Mouse (Mus musculus): ENCODE measurements at regions not wholly inside any gene's neighbourhood (a gene's known extent, or its start where the extent isn't known, plus 50 kb on each side); places are given as distances from the start of the nearest gene placed in this dataset.

DNA sequence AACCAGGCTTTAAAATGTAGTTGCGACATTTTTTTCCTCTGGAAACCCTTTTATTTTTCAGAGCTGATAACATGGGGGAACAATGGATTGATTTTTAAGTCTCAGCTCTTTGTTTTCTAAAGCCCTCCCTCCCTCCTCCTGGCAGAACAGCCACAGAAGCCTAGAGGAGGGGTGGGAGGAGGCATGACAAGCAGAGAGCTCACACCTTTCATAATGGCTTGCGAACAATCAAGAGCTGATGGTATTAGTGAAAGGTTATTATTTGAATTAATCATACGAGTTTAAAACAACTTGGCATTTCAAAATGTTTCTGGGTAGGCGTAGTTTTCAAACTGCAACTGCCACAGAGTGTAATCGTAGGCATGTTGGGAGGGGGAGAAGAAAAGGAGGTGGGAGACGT lies 894.3 kb upstream of the Tenm3 start:
- Histone ChIP-seq H3K27ac (ENCODE audit: low read length) (no peak overlapping the region), H3K9me3 (replicated peaks; ENCODE audit: control insufficient read depth, low read length, poor library complexity, severe bottlenecking) (no peaks in the 10 kb centered on the region), H3K4me2 (ENCODE audit: low read length) (no peak overlapping the region), H3K27me3 (ENCODE audit: control insufficient read depth, insufficient read depth, low read depth, low read length) (no peaks in the 10 kb centered on the region), H3K9ac (ENCODE audit: low read depth, low read length) (no peak overlapping the region), H3K4me3 (ENCODE audit: low read depth, low read length) (no peak overlapping the region), H3K36me3 (ENCODE audit: control insufficient read depth, insufficient read depth, low read length) (no peaks in the 10 kb centered on the region), H3K4me1 (ENCODE audit: control insufficient read depth, insufficient read depth, low read length) (no peaks in the 10 kb centered on the region)
- WGBS = 62% methylated on average over 6 of the region's 6 CpGs
- ATAC-seq = no peak

DNA sequence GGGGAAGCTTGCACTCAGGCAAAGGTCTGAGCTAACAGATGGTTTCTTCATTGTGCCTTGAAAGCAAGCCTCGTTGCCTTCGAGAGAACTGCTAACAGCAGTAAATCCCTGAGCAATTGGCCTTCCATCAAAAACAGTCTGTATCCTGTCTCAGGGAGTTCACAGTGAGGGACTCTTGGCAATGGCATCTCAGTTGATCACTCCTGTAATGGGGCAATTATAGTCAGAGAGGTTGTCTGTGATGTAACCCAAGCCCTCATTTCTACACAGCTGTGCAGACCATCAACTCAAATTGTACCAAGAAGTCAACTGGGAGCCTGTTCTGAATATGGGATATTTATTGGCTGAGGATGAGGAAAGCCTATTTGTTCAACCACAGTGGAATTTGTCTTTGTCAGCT lies 885.4 kb upstream of the Tenm3 start:
- Histone ChIP-seq H3K9me3 (replicated peaks; ENCODE audit: control insufficient read depth, low read length, poor library complexity, severe bottlenecking) (no peaks in the 10 kb centered on the region), H3K4me1 (ENCODE audit: control insufficient read depth, insufficient read depth, low read length) (no peaks in the 10 kb centered on the region), H3K27me3 (ENCODE audit: control insufficient read depth, insufficient read depth, low read depth, low read length) (no peaks in the 10 kb centered on the region), H3K27ac (ENCODE audit: low read length) (no peak overlapping the region), H3K4me2 (ENCODE audit: low read length) (no peak overlapping the region), H3K9ac (ENCODE audit: low read depth, low read length) (no peak overlapping the region), H3K4me3 (ENCODE audit: low read depth, low read length) (no peak overlapping the region), H3K36me3 (ENCODE audit: control insufficient read depth, insufficient read depth, low read length) (no peaks in the 10 kb centered on the region)
- ATAC-seq = no peak
- 44% methylated on average over 2 of the region's 2 CpGs for WGBS

DNA sequence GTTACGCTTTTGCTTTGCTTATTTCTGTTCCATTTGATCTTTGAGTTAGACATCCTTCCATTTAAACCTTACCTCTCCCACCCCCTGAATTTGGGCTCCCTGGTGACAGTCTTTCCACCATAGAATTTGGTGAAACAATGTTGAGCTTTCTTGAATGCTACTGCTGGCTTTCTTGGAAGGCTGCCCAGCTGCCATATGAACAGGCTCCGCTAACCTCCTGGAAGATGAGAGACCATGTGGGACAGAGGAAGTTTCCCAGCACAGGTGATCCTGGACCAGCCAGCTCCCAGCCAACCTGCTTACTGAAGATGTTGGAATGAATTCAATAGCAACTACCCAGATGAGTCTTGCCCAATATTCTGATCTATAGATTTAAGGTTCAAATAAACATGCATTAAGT lies 868.6 kb upstream of the Tenm3 start:
- no peak for ATAC-seq
- H3K27me3 ChIP-seq (ENCODE audit: control insufficient read depth, insufficient read depth, low read depth, low read length) = no peaks in the 10 kb centered on the region
- no peaks in the 10 kb centered on the region for H3K36me3 ChIP-seq (ENCODE audit: control insufficient read depth, insufficient read depth, low read length)
- H3K4me3 ChIP-seq (ENCODE audit: low read depth, low read length) = no peak overlapping the region
- H3K9ac ChIP-seq (ENCODE audit: low read depth, low read length) = no peak overlapping the region
- no peak overlapping the region for H3K4me2 ChIP-seq (ENCODE audit: low read length)
- H3K9me3 ChIP-seq (replicated peaks; ENCODE audit: control insufficient read depth, low read length, poor library complexity, severe bottlenecking) = no peaks in the 10 kb centered on the region
- no peaks in the 10 kb centered on the region for H3K4me1 ChIP-seq (ENCODE audit: control insufficient read depth, insufficient read depth, low read length)
- 76% methylated on average over 2 of the region's 2 CpGs for WGBS
- no peak overlapping the region for H3K27ac ChIP-seq (ENCODE audit: low read length)

DNA sequence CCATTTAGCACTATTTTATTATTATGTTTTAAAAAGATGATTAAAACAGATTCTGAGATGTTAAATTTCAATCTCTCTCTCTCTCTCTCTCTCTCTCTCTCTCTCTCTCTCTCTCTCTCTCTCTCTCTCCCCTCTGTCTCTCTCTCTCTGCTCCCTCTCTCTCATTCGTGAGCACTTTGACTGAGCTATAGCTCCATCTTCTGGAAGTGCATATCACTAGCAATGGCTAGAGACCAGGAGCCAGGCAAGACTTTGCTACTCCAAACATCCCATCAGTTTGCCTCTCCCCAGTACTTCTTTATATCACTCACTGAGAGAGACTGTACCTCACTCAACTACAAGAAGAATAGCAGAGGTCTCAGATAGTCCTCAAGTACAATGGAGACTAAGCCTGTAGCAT lies 865.0 kb upstream of the Tenm3 start:
- no peak for ATAC-seq
- Histone ChIP-seq H3K36me3 (ENCODE audit: control insufficient read depth, insufficient read depth, low read length) (no peaks in the 10 kb centered on the region), H3K4me1 (ENCODE audit: control insufficient read depth, insufficient read depth, low read length) (no peaks in the 10 kb centered on the region), H3K27ac (ENCODE audit: low read length) (no peak overlapping the region), H3K9me3 (replicated peaks; ENCODE audit: control insufficient read depth, low read length, poor library complexity, severe bottlenecking) (no peaks in the 10 kb centered on the region), H3K9ac (ENCODE audit: low read depth, low read length) (no peak overlapping the region), H3K4me3 (ENCODE audit: low read depth, low read length) (no peak overlapping the region), H3K27me3 (ENCODE audit: control insufficient read depth, insufficient read depth, low read depth, low read length) (no peaks in the 10 kb centered on the region), H3K4me2 (ENCODE audit: low read length) (no peak overlapping the region)
- 14% methylated on average over 1 of the region's 1 CpGs for WGBS

DNA sequence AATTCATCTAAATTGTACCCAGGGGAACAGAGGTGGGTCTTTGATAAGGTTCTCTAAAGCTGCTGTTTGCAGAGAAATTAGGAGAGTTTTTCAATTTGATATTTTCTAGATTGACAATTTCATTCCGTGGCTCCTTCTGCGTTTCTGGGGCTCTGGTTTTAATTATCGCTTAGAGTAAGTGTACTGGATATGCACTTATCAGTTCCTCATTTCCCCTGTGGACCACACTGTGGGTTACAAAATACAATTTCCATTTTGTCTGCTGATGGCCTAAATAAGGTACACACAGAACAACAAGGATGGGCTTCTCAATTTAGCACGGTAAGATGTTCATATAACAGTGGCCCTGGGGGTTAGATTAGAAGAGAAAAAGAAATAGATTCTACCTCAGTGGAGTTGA lies 855.3 kb upstream of the Tenm3 start:
- Histone ChIP-seq H3K9ac (ENCODE audit: low read depth, low read length) (no peak overlapping the region), H3K27me3 (ENCODE audit: control insufficient read depth, insufficient read depth, low read depth, low read length) (no peaks in the 10 kb centered on the region), H3K4me3 (ENCODE audit: low read depth, low read length) (no peak overlapping the region), H3K27ac (ENCODE audit: low read length) (no peak overlapping the region), H3K9me3 (replicated peaks; ENCODE audit: control insufficient read depth, low read length, poor library complexity, severe bottlenecking) (no peaks in the 10 kb centered on the region), H3K4me2 (ENCODE audit: low read length) (no peak overlapping the region), H3K4me1 (ENCODE audit: control insufficient read depth, insufficient read depth, low read length) (no peaks in the 10 kb centered on the region), H3K36me3 (ENCODE audit: control insufficient read depth, insufficient read depth, low read length) (no peaks in the 10 kb centered on the region)
- WGBS = 59% methylated on average over 4 of the region's 4 CpGs
- no peak for ATAC-seq

DNA sequence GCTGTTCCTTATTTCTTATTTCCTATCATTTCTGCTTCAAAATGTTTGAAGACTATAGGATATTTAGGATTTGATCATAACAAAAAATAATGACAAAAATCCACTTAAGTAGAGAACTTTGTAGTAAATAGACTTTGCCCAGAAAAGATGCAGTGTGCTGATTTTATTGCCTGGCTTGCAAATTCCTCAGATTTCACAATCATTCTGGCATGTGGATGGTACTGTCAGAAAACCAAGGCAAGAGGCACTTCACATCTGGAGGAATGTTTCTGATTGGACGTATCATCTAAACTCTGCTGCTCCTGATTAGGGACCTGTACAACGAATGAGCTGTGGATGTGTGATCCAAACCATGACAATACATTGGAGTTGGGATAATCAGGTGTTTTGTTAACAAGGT lies 853.0 kb upstream of the Tenm3 start:
- Histone ChIP-seq H3K9me3 (replicated peaks; ENCODE audit: control insufficient read depth, low read length, poor library complexity, severe bottlenecking) (no peaks in the 10 kb centered on the region), H3K36me3 (ENCODE audit: control insufficient read depth, insufficient read depth, low read length) (no peaks in the 10 kb centered on the region), H3K4me1 (ENCODE audit: control insufficient read depth, insufficient read depth, low read length) (no peaks in the 10 kb centered on the region), H3K4me3 (ENCODE audit: low read depth, low read length) (no peak overlapping the region), H3K27ac (ENCODE audit: low read length) (no peak overlapping the region), H3K27me3 (ENCODE audit: control insufficient read depth, insufficient read depth, low read depth, low read length) (no peaks in the 10 kb centered on the region), H3K4me2 (ENCODE audit: low read length) (no peak overlapping the region), H3K9ac (ENCODE audit: low read depth, low read length) (no peak overlapping the region)
- no peak for ATAC-seq
- 77% methylated on average over 2 of the region's 2 CpGs for WGBS
